Mouse (Mus musculus) E14TG2a.4 (cell line): ENCODE measurements around the gene P2ry2.

Experiments
- CTCF ChIP-seq: conservative IDR thresholded peaks from 2 replicates; pipeline ENCODE4 v1.5.1; 2014; ENCODE audit warnings: low read length
- NANOG ChIP-seq: IDR thresholded peaks from 2 replicates; pipeline ENCODE4 v1.6.1; 2014; ENCODE audit warnings: borderline replicate concordance, low read length, mixed read lengths
- POU5F1 ChIP-seq: IDR thresholded peaks from 2 replicates; pipeline ENCODE4 v1.6.1; 2014; ENCODE audit warnings: low read length, borderline replicate concordance

- TF ChIP-seq CTCF = no peak
- TF ChIP-seq NANOG = no peak
- no peak for TF ChIP-seq POU5F1
Observed at GRCm38 (mm10) chr7:100961146-100961545, 51.5 kb downstream of the P2ry2 start.
